ENCODE assay signal across 11 mouse cellular contexts in genomic region chr5:47273389-47274255, GRCm38 (mm10).
DNase-seq lines count a peak whose midpoint lies in the region; ATAC-seq and TF ChIP-seq lines count a peak whose summit lies in the region.
"Had no signal": no experiment of that assay in that cellular context is flagged by ENCODE, and none has a peak within 500 bp of the region (broad histone marks: within the 10 kb centered on the region; RNA-seq: fewer than 3 reads in every experiment).

No protein-coding gene starts in this region.

- H3K27me3 ChIP-seq in heart, embryonic 16.5 days (ENCODE audit: control insufficient read depth, insufficient read depth, low read length): no peaks in the 10 kb centered on the region

- H3K4me3 ChIP-seq in lung, adult 2 months (replicated peaks; ENCODE audit: extremely low read depth, low read depth, low read length): no peak overlapping the region
- no peak overlapping the region for H3K4me3 ChIP-seq in heart, embryonic 16.5 days (ENCODE audit: low read length)
- H3K4me3 ChIP-seq in layer of hippocampus, adult 2 months: no peak overlapping the region
- H3K4me3 ChIP-seq: erythroblast, embryonic 14.5 days; heart, adult 2 months had no signal

- no peak overlapping the region for H3K4me2 ChIP-seq in heart, embryonic 16.5 days (ENCODE audit: low read depth, low read length)

- peak overlapping the region; percentile 81 for H3K27ac ChIP-seq in heart, embryonic 16.5 days (ENCODE audit: low read length)
- H3K27ac ChIP-seq in layer of hippocampus, adult 2 months: no peak overlapping the region
- H3K27ac ChIP-seq: heart, adult 2 months had no signal

- no peak for TF ChIP-seq POLR2A in lung, adult 2 months (IDR thresholded peaks at IDR 0.05; ENCODE audit: borderline replicate concordance, extremely low read depth, low read depth, low read length)

- ATAC-seq in cerebellum, adult (ENCODE audit: insufficient number of reproducible peaks, low FRiP score, low TSS enrichment): peak; percentile 40; the same call in 1 of the 2 replicates
- peak; percentile 70; the same call in 1 of the 2 replicates for ATAC-seq in heart, embryonic 16.5 days (replicated peaks; ENCODE audit: extremely low read depth, insufficient read depth, low FRiP score)

- H3K9me3 ChIP-seq in heart, embryonic 16.5 days (replicated peaks; ENCODE audit: control insufficient read depth, low read length): no peaks in the 10 kb centered on the region

- no peak overlapping the region for H3K9ac ChIP-seq in heart, embryonic 16.5 days (ENCODE audit: low read length)

- WGBS in lung, adult 2 months: 25% methylated on average over 9 of the region's 9 CpGs
- 37% methylated on average over 9 of the region's 9 CpGs for WGBS in heart, embryonic 16.5 days

- no peak for TF ChIP-seq CTCF in lung, adult 2 months (IDR thresholded peaks at IDR 0.05; ENCODE audit: insufficient read depth, low read length)
- no peak for TF ChIP-seq CTCF in layer of hippocampus, adult 2 months (conservative IDR thresholded peaks at IDR 0.05)

- H3K36me3 ChIP-seq in heart, embryonic 16.5 days (ENCODE audit: control insufficient read depth, insufficient read depth): no peaks in the 10 kb centered on the region

- no peak for DNase-seq in cerebellum, postnatal 25 days
- DNase-seq in lung, adult 18-20 months: peak; percentile 21
- no peak for DNase-seq in lung, adult 2 months
- DNase-seq in mesoderm, embryonic 11.5 days (ENCODE audit: low read depth, low spot score): peak; percentile 42
- DNase-seq in frontal cortex, postnatal 10 days (ENCODE audit: low spot score in 2 of 2): no peak
- no peak for DNase-seq in layer of hippocampus, adult 2 months (ENCODE audit: low spot score in 2 of 2)
- DNase-seq: right cerebral cortex, postnatal 25 days had no signal

- H3K4me1 ChIP-seq in lung, adult 2 months (ENCODE audit: control insufficient read depth, insufficient read depth, low read length): peaks cover 7% of the 10 kb centered on the region; the same call in 1 of the 2 replicates
- H3K4me1 ChIP-seq in heart, embryonic 16.5 days (ENCODE audit: control insufficient read depth, insufficient read depth, low read length): peaks cover 21% of the 10 kb centered on the region

Comparison
In these comparisons a context has a peak if more than half of its experiments do, and no peak if none do; other contexts are left out.
1. DNase-seq: peak in lung, adult 18-20 months (2 of 2) and mesoderm, embryonic 11.5 days (single experiment); none in cerebellum, postnatal 25 days (0 of 2), lung, adult 2 months (single experiment), frontal cortex, postnatal 10 days (0 of 2) and layer of hippocampus, adult 2 months (0 of 2).